Mouse (Mus musculus) cortical plate, adult 2 months (tissue): ENCODE results near the gene Smox.
"Not testable (repeated sequence)": the region's sequence is repeated elsewhere in the genome, so short reads cannot be mapped to it uniquely, and the experiment has no call there.

Source experiments
- CTCF ChIP-seq: fragments of 200-500 bp; IDR thresholded peaks from 2 replicates; pipeline ENCODE4 v1.5.1; 2011; ENCODE audit warnings: mild to moderate bottlenecking, control low read depth, low read length; ENCODE audit not compliant: insufficient read depth; ENCODE audit errors: extremely low read depth
- POLR2A ChIP-seq: fragments of 200-500 bp; IDR thresholded peaks from 2 replicates; pipeline ENCODE4 v1.6.1; 2011; ENCODE audit warnings: mild to moderate bottlenecking, low read length, control low read depth; ENCODE audit not compliant: insufficient read depth; ENCODE audit errors: extremely low read depth

GRCm38 (mm10) chr2:131477105-131477504, 14.2 kb upstream of the Smox start:
- not testable (repeated sequence) for TF ChIP-seq POLR2A, CTCF
